Mouse (Mus musculus) ZHBTc4 (cell line): ENCODE results near the gene Stn1.
A peak's percentile ranks its signal among the peaks of the same experiment; 100 is the strongest.

Experiments used
- DNase-seq: peaks from one replicate; pipeline ENCODE4 v3.0.0-alpha.2; 2011; ENCODE audit warnings: low read depth, low spot score

The Stn1 gene

DNA sequence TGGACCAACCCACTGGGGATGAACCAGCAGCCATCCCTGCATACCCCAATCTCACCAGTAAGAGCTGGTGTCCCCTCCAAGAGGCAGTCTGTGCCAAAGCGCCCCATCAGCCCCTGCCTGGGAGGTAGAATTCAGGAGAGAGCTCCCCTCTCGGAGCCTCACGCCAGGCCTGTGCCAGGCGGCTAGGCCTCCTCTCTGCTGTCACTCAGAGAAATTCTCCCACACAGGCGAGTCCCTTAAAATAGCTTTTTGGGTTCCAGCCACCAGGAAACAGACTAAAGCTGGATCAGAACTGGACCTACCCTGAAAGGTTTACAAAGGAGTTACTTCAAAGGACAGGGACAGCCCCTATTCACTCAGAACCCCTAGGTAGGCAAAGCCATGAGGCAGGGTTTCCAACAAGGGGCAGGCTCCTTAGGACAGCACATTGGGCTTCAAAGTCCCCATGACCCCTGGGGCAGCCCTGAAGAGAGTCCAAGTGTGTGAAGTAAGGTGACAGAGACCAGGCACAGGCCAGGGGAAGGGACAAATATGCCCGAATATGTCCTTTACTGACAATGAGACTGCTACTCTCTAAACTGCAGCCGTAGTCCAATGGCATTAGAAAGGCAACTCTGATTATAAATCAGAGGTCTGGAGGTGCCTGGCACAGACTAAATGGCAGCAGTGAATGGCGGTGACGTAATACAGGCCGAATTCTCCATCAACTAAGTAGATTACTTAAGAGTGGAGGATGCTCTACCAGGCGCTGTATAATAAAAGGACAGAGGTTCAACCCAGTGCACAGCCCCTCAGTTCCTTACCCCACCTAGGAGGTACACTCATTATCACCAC, 82.9 kb downstream of the Stn1 start:
- no peak for DNase-seq

DNA sequence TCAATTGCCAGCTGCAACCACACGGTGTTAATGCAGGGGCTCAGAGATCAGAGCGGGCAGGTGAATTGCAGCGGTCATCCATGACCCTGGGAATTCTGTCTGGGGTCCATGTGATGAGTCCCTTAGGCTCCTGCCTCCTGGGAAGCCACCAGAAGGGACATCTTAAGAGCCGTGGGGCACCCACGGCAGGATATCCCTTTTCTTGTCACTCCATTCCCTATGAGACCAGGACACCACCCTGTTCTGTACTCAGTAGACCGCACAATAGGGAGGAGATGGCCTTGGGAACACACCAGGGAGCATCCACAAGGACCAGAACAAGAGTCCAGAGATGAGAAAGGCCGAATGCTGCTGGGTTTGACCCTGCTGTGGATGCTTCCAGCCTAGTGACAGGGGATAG, 84.0 kb downstream of the Stn1 start:
- DNase-seq: no peak

DNA sequence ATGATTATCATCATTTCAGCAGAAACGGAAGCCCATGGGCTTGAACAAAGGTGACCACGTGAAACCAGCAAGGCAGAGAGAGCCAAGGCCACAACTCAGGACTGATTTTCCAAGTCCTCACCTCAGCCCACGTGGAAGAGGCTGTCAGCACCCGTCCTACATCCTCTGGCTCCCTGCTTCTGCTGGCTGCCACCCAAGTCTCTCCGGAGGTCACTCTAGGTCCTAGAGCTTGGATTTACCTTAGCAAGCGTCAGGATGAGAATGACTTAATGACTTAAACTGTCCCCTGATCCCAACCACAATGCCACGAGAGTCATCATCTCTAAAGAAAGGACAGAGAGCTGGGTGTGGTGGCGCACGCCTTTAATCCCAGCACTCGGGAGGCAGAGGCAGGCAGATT, 84.6 kb downstream of the Stn1 start:
- DNase-seq: peak; percentile 67

DNA sequence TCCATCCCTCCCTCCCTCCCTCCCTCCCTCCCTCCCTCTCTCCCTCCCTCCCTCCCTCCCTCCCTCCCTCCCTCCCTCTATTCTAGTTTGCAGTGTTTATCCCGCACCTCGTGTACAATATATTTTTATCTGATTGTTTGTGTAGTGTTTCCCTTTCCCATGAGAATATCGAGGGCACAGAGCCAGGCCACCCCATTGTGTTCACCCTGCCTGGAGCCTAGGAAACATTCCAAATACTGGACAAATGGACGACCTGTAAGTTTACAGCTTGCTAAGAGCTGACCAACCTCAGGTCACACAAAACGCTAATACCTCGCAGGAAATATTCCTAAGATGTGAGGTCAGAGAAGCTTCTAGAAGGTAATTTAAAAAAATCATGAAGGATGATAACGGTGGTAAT, 85.1 kb downstream of the Stn1 start:
- no peak for DNase-seq

DNA sequence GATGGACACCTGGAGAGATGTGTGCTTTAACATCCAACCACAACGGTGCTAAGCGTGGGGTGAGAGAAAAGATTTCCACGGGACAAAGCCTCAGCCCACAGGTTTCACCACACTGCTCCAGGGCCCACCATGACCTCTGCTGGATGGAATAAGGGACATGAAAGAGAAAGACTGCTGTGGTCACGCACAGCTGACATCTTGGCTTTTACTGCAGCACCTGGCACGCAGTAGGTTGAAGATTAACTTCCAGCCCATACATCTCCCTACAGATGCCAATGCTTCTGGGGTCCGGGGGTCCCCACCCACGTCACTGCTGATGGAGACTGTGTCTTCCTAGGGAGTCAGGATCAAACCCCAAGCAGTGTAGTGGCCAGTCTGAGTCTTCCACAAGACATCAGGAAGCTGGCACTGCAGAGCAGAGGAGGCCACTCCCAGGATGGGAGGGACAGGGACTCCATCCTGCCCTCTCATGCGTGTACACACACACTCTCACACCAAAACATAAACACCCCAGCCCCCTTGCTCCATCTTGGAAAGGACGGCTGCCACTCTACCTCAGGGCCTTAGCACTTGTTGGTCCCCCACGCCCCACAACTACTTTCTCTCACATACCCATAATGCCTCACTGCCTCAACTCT, 85.7 kb downstream of the Stn1 start:
- DNase-seq: no peak
